Mouse (Mus musculus) gonadal fat pad, adult 2 months (tissue): Measurements from ENCODE around the gene Sbk1. TPM values are rescaled to one million over a fixed set of nuclear protein-coding genes. Genes with fewer than 3 reads are reported as not detected.
"Not testable (repeated sequence)": the region's sequence is repeated elsewhere in the genome, so short reads cannot be mapped to it uniquely, and the experiment has no call there.

Experiments used
- DNase-seq: peaks from one replicate; pipeline ENCODE4 v3.0.0-alpha.2; 2012; ENCODE audit warnings: low read depth
- polyA plus RNA-seq: library from polyadenylated mRNA; depleted of rRNA; stranded (reverse); fragments of >200 nt; gene quantifications from 2 replicates; pipeline ENCODE4 v1.2.3, GENCODE M21; 2012

Sbk1 gene
- polyA plus RNA-seq, 1 experiment, result 26.5 TPM

GRCm38 (mm10) chr7:126263964-126264363 lies 8.5 kb upstream of the Sbk1 start:
- DNase-seq, result no peak

- no peak for DNase-seq
Measured at GRCm38 (mm10) chr7:126265949-126266348, 6.5 kb upstream of the Sbk1 start.

GRCm38 (mm10) chr7:126266372-126266870 lies 6.0 kb upstream of the Sbk1 start:
- no peak for DNase-seq

- no peak for DNase-seq
Measured at GRCm38 (mm10) chr7:126267606-126268005, 4.8 kb upstream of the Sbk1 start.

- no peak for DNase-seq
Measured at GRCm38 (mm10) chr7:126272770-126273311, 422 bp downstream of the Sbk1 start.

GRCm38 (mm10) chr7:126273351-126274042 lies 1.1 kb downstream of the Sbk1 start:
- no peak for DNase-seq

GRCm38 (mm10) chr7:126274137-126274536 lies 1.7 kb downstream of the Sbk1 start:
- DNase-seq, result no peak

- no peak for DNase-seq
Measured at GRCm38 (mm10) chr7:126274626-126275025, 2.2 kb downstream of the Sbk1 start.

GRCm38 (mm10) chr7:126275711-126276110 lies 3.3 kb downstream of the Sbk1 start:
- DNase-seq, result no peak

- no peak for DNase-seq
Measured at GRCm38 (mm10) chr7:126276297-126276696, 3.9 kb downstream of the Sbk1 start.

- no peak for DNase-seq
Measured at GRCm38 (mm10) chr7:126277536-126278295, 5.3 kb downstream of the Sbk1 start.

GRCm38 (mm10) chr7:126278799-126279198 lies 6.4 kb downstream of the Sbk1 start:
- DNase-seq, result no peak

GRCm38 (mm10) chr7:126279774-126280482 lies 7.5 kb downstream of the Sbk1 start:
- no peak for DNase-seq

GRCm38 (mm10) chr7:126280696-126281095 lies 8.3 kb downstream of the Sbk1 start:
- DNase-seq, result no peak

GRCm38 (mm10) chr7:126281876-126282682 lies 9.7 kb downstream of the Sbk1 start:
- DNase-seq, result no peak

GRCm38 (mm10) chr7:126282683-126282990 lies 10.2 kb downstream of the Sbk1 start:
- not testable (repeated sequence) for DNase-seq

- no peak for DNase-seq
Measured at GRCm38 (mm10) chr7:126284021-126284420, 11.6 kb downstream of the Sbk1 start.

GRCm38 (mm10) chr7:126284441-126284840 lies 12.0 kb downstream of the Sbk1 start:
- DNase-seq, result no peak

GRCm38 (mm10) chr7:126284865-126285264 lies 12.4 kb downstream of the Sbk1 start:
- no peak for DNase-seq

GRCm38 (mm10) chr7:126285293-126286211 lies 13.1 kb downstream of the Sbk1 start:
- DNase-seq, result no peak
